Mouse (Mus musculus) heart, adult 2 months (tissue): Measurements from ENCODE around the gene Fezf2. TPM values are rescaled to one million over a fixed set of nuclear protein-coding genes. Genes with fewer than 3 reads are reported as not detected.

Experiments
- DNase-seq, 2 experiments: peaks; one replicate each; pipeline ENCODE4 v3.0.0; 2021
- H3K27ac ChIP-seq: fragments of 200-600 bp; 2 replicates; pipeline ENCODE4 v1.8.1; 2022
- H3K27me3 ChIP-seq: fragments of 200-500 bp; 2 replicates; pipeline ENCODE4 v1.6.1; 2012; ENCODE audit warnings: mild to moderate bottlenecking, low read length, inconsistent platforms, mixed read lengths; ENCODE audit not compliant: control insufficient read depth, insufficient read depth
- H3K36me3 ChIP-seq: fragments of 200-500 bp; 2 replicates; pipeline ENCODE4 v1.6.1; 2012; ENCODE audit warnings: low read length, inconsistent platforms; ENCODE audit not compliant: control insufficient read depth, insufficient read depth
- H3K4me1 ChIP-seq: fragments of 200-500 bp; 2 replicates; pipeline ENCODE4 v1.6.1; 2011; ENCODE audit warnings: low read length; ENCODE audit not compliant: control insufficient read depth, insufficient read depth
- H3K4me3 ChIP-seq: fragments of 200-600 bp; 2 replicates; pipeline ENCODE4 v1.8.1; 2022
- H3K79me2 ChIP-seq: fragments of 200-500 bp; replicated peaks from 2 replicates; pipeline ENCODE4 v1.6.1; 2012; ENCODE audit warnings: mild to moderate bottlenecking, inconsistent platforms, low read length, moderate library complexity, mixed read lengths; ENCODE audit not compliant: control insufficient read depth, insufficient read depth
- H3K9ac ChIP-seq: fragments of 200-500 bp; 2 replicates; pipeline ENCODE4 v1.6.1; 2012; ENCODE audit warnings: low read depth, mild to moderate bottlenecking, control low read depth, inconsistent platforms, low read length, mixed read lengths
- CTCF ChIP-seq: fragments of 200-600 bp; IDR thresholded peaks from 2 replicates; pipeline ENCODE4 v1.8.1; 2022; ENCODE audit warnings: antibody characterized with exemption, mild to moderate bottlenecking, moderate library complexity
- EP300 ChIP-seq: fragments of 200-500 bp; IDR thresholded peaks from 2 replicates; pipeline ENCODE4 v1.6.1; 2011; ENCODE audit warnings: low read depth, low read length, control low read depth; ENCODE audit not compliant: insufficient read depth
- POLR2A ChIP-seq: fragments of 200-500 bp; IDR thresholded peaks from 2 replicates; pipeline ENCODE4 v1.6.1; 2011; ENCODE audit warnings: mild to moderate bottlenecking, low read depth, low read length, control low read depth; ENCODE audit not compliant: insufficient read depth
- WGBS: fragments of 180-500 bp; shearing (Covaris S2); methylation state at CpG from one replicate; pipeline ENCODE4 v1.1.7; 2018; 5-methylcytosine and 5-hydroxymethylcytosine counted together
- intact Hi-C: fragments of 180-260 bp; cut with DNase I; formaldehyde crosslinking; loops from one replicate; pipeline ENCODE4 v1.15.1; 2025
- polyA plus RNA-seq: library from polyadenylated mRNA; depleted of rRNA; stranded (reverse); fragments of >200 nt; gene quantifications from 2 replicates; pipeline ENCODE4 v1.2.3, GENCODE M21; 2012
- total RNA-seq, 2 experiments: library from RNA; stranded (reverse); gene quantifications; 2 replicates each; pipeline ENCODE4 v1.2.3; 2021

Fezf2 gene
- total and polyA plus RNA-seq, 3 experiments: not detected

- no peak overlapping the region for H3K9ac ChIP-seq
- no peak for DNase-seq
- no peak for TF ChIP-seq POLR2A
- peak; percentile 14 for TF ChIP-seq CTCF
- no peak for TF ChIP-seq EP300
- H3K27ac ChIP-seq: no peak overlapping the region
- H3K4me3 ChIP-seq: no peak overlapping the region
- peaks cover 7% of the 10 kb centered on the region for H3K27me3 ChIP-seq
- H3K79me2 ChIP-seq: no peaks in the 10 kb centered on the region
- H3K4me1 ChIP-seq: no peaks in the 10 kb centered on the region
- intact Hi-C loops: no loop called here
- no peaks in the 10 kb centered on the region for H3K36me3 ChIP-seq
- WGBS: 69% methylated on average over 7 of the region's 7 CpGs
Measured at GRCm38 (mm10) chr14:12333622-12334021, 14.4 kb downstream of the Fezf2 start.

- Histone ChIP-seq H3K4me1 (no peaks in the 10 kb centered on the region), H3K79me2 (no peaks in the 10 kb centered on the region), H3K27me3 (no peaks in the 10 kb centered on the region), H3K4me3 (no peak overlapping the region), H3K36me3 (no peaks in the 10 kb centered on the region; the same call in 1 of the 2 replicates), H3K27ac (no peak overlapping the region), H3K9ac (no peak overlapping the region)
- 74% methylated on average over 2 of the region's 2 CpGs for WGBS
- intact Hi-C loops: no loop called here
- DNase-seq: no peak
- no peak for TF ChIP-seq CTCF
- TF ChIP-seq EP300: no peak
- TF ChIP-seq POLR2A: no peak
Measured at GRCm38 (mm10) chr14:12303106-12303505, 44.9 kb downstream of the Fezf2 start.

- Histone ChIP-seq H3K4me1 (no peaks in the 10 kb centered on the region), H3K79me2 (no peaks in the 10 kb centered on the region), H3K9ac (no peak overlapping the region), H3K27me3 (no peaks in the 10 kb centered on the region), H3K4me3 (no peak overlapping the region), H3K27ac (no peak overlapping the region), H3K36me3 (no peaks in the 10 kb centered on the region)
- TF ChIP-seq CTCF: peak; percentile 60
- no peak for TF ChIP-seq POLR2A
- intact Hi-C loops: no loop called here
- no peak for DNase-seq
- WGBS: 79% methylated on average over 3 of the region's 3 CpGs
Measured at GRCm38 (mm10) chr14:12300677-12301076, 47.3 kb downstream of the Fezf2 start.

GRCm38 (mm10) chr14:12300275-12300674 lies 47.7 kb downstream of the Fezf2 start:
- H3K36me3 ChIP-seq: no peaks in the 10 kb centered on the region
- H3K4me3 ChIP-seq: no peak overlapping the region
- no peaks in the 10 kb centered on the region for H3K27me3 ChIP-seq
- H3K27ac ChIP-seq: no peak overlapping the region
- TF ChIP-seq EP300 (no peak), CTCF (no peak), POLR2A (no peak)
- H3K9ac ChIP-seq: no peak overlapping the region
- WGBS: 83% methylated on average over 4 of the region's 4 CpGs
- no peak for DNase-seq
- no peaks in the 10 kb centered on the region for H3K79me2 ChIP-seq
- intact Hi-C loops: no loop called here
- H3K4me1 ChIP-seq: no peaks in the 10 kb centered on the region

- no peak for DNase-seq
- no peaks in the 10 kb centered on the region for H3K27me3 ChIP-seq
- H3K4me3 ChIP-seq: no peak overlapping the region
Measured at GRCm38 (mm10) chr14:12299654-12300053, 48.3 kb downstream of the Fezf2 start.

GRCm38 (mm10) chr14:12299171-12299570 lies 48.8 kb downstream of the Fezf2 start:
- intact Hi-C loops: loop anchor here (5.0 kb wide), 1 partner anchor 233 kb away; no protein-coding TSS in a partner anchor
- no peak overlapping the region for H3K4me3 ChIP-seq
- H3K27me3 ChIP-seq: no peaks in the 10 kb centered on the region
- no peaks in the 10 kb centered on the region for H3K79me2 ChIP-seq
- H3K27ac ChIP-seq: no peak overlapping the region
- TF ChIP-seq EP300 (no peak), CTCF (no peak), POLR2A (no peak)
- no peak for DNase-seq
- no peak overlapping the region for H3K9ac ChIP-seq
- no peaks in the 10 kb centered on the region for H3K4me1 ChIP-seq
- no peaks in the 10 kb centered on the region for H3K36me3 ChIP-seq

More at GRCm38 (mm10) chr14:12299654-12300053, 48.3 kb downstream of the Fezf2 start:
- no peak overlapping the region for H3K27ac ChIP-seq
- no peaks in the 10 kb centered on the region for H3K79me2 ChIP-seq
- WGBS: 87% methylated on average over 6 of the region's 6 CpGs
- no peak overlapping the region for H3K9ac ChIP-seq
- intact Hi-C loops: loop anchor here (5.0 kb wide), 1 partner anchor 233 kb away; no protein-coding TSS in a partner anchor
- no peaks in the 10 kb centered on the region for H3K4me1 ChIP-seq
- no peaks in the 10 kb centered on the region for H3K36me3 ChIP-seq
- no peak for TF ChIP-seq CTCF
- no peak for TF ChIP-seq EP300
- TF ChIP-seq POLR2A: no peak
